Mouse (Mus musculus) limb, embryonic 14.5 days (tissue): Measurements from ENCODE around the gene Fstl3. TPM values are rescaled to one million over a fixed set of nuclear protein-coding genes. Genes with fewer than 3 reads are reported as not detected.
A peak's percentile ranks its signal among the peaks of the same experiment; 100 is the strongest.

ENCODE experiments used
- ATAC-seq: fragments of 200-750 bp; cut with Nextera tagmentation; 2 replicates; pipeline ENCODE4 v1.8.0; 2017; ENCODE audit warnings: low read depth, moderate number of reproducible peaks, moderate TSS enrichment; ENCODE audit not compliant: low FRiP score
- DNase-seq: peaks from one replicate; pipeline ENCODE4 v3.0.0-alpha.2; 2015; ENCODE audit warnings: low spot score
- H3K27ac ChIP-seq: fragments of 300-500 bp; sonication (generic); replicated peaks from 2 replicates; pipeline ENCODE4 v1.5.1; 2014; ENCODE audit warnings: low read depth, mild to moderate bottlenecking, low read length, moderate library complexity, mixed read lengths
- H3K27me3 ChIP-seq: fragments of 300-500 bp; sonication (generic); 2 replicates; pipeline ENCODE4 v1.6.1; 2014; ENCODE audit warnings: low read length, mixed read lengths; ENCODE audit not compliant: control insufficient read depth, insufficient read depth
- H3K36me3 ChIP-seq: fragments of 300-500 bp; sonication (generic); 2 replicates; pipeline ENCODE4 v1.6.1; 2014; ENCODE audit warnings: mild to moderate bottlenecking, low read length, moderate library complexity, mixed read lengths; ENCODE audit not compliant: control insufficient read depth, insufficient read depth
- H3K4me1 ChIP-seq: fragments of 300-500 bp; sonication (generic); 2 replicates; pipeline ENCODE4 v1.6.1; 2014; ENCODE audit warnings: antibody characterized with exemption, low read length, mixed read lengths; ENCODE audit not compliant: control insufficient read depth, insufficient read depth
- H3K4me2 ChIP-seq: fragments of 300-500 bp; sonication (generic); replicated peaks from 2 replicates; pipeline ENCODE4 v1.6.1; 2014; ENCODE audit warnings: low read depth, mild to moderate bottlenecking, low read length, moderate library complexity; ENCODE audit not compliant: severe bottlenecking
- H3K4me3 ChIP-seq: fragments of 300-500 bp; sonication (generic); replicated peaks from 2 replicates; pipeline ENCODE4 v1.5.1; 2014; ENCODE audit warnings: low read length
- H3K9ac ChIP-seq: fragments of 300-500 bp; sonication (generic); 2 replicates; pipeline ENCODE4 v1.6.1; 2014; ENCODE audit warnings: mild to moderate bottlenecking, low read depth, low read length, moderate library complexity; ENCODE audit not compliant: severe bottlenecking
- H3K9me3 ChIP-seq: fragments of 300-500 bp; sonication (generic); 2 replicates; pipeline ENCODE4 v1.6.1; 2016; ENCODE audit warnings: low read length; ENCODE audit not compliant: control insufficient read depth
- POLR2A ChIP-seq: fragments of 200-500 bp; IDR thresholded peaks from 2 replicates; pipeline ENCODE4 v1.8.0; 2012; ENCODE audit warnings: inconsistent platforms, mild to moderate bottlenecking, moderate library complexity, borderline replicate concordance; ENCODE audit not compliant: insufficient read depth, insufficient read length; ENCODE audit errors: extremely low read depth
- WGBS: fragments of 180-500 bp; shearing (Covaris S2); extraction: QIAGEN DNeasy Blood & Tissue Kit; methylation state at CpG from one replicate; pipeline ENCODE4 v1.1.7; 2014; 5-methylcytosine and 5-hydroxymethylcytosine counted together
- polyA plus RNA-seq, 2 experiments: library from polyadenylated mRNA; depleted of rRNA in 1 of 2; stranded (reverse) in 1 of 2; unstranded in 1 of 2; fragments of >200 nt; fragmentation: Nextera tagmentation in 1 of 2; extraction: Ambion mirVana in 1 of 2; gene quantifications; 2 replicates each; pipeline versions ENCODE4 v1.2.1 to v1.2.3; 2012 to 2014

Fstl3 gene
- polyA plus RNA-seq, 2 experiments: 9.0 to 11.6 TPM

- TF ChIP-seq POLR2A: no peak
- WGBS: 86% methylated on average over 4 of the region's 4 CpGs
- Histone ChIP-seq H3K27ac (no peak within 1 kb of the TSS), H3K9me3 (no peaks in the 10 kb centered on the region), H3K4me3 (no peak within 1 kb of the TSS), H3K36me3 (0 out of 2 replicates have a peak, but pooled peaks cover 2% of the 10 kb centered on the region), H3K27me3 (no peaks in the 10 kb centered on the region), H3K4me1 (peaks cover 9% of the 10 kb centered on the region), H3K4me2 (no peak within 1 kb of the TSS), H3K9ac (no peak within 1 kb of the TSS)
- ATAC-seq (no peak), DNase-seq (no peak)
Observed at GRCm38 (mm10) chr10:79790861-79791260, 13.8 kb downstream of the Fstl3 start, which contains the start of gene Prss57. Prss57 (minus strand) TSS chr10:79790961.

GRCm38 (mm10) chr10:79792339-79793040 is 15.4 kb downstream of the Fstl3 start:
- no peak for TF ChIP-seq POLR2A
- no peak overlapping the region for H3K4me2 ChIP-seq
- H3K27ac ChIP-seq: no peak overlapping the region
- H3K27me3 ChIP-seq: no peaks in the 10 kb centered on the region
- no peak overlapping the region for H3K9ac ChIP-seq
- DNase-seq (no peak), ATAC-seq (no peak)
- H3K4me1 ChIP-seq: peaks cover 9% of the 10 kb centered on the region
- no peak overlapping the region for H3K4me3 ChIP-seq
- WGBS: 78% methylated on average over 5 of the region's 5 CpGs
- H3K9me3 ChIP-seq: no peaks in the 10 kb centered on the region
- H3K36me3 ChIP-seq: 0 out of 2 replicates have a peak, but pooled peaks cover 3% of the 10 kb centered on the region

- Histone ChIP-seq H3K4me2 (peak within 1 kb of the TSS; percentile 85), H3K4me1 (peaks cover 9% of the 10 kb centered on the region), H3K36me3 (0 out of 2 replicates have a peak, but pooled peaks cover 3% of the 10 kb centered on the region), H3K4me3 (peak within 1 kb of the TSS; percentile 76), H3K27me3 (no peaks in the 10 kb centered on the region), H3K9ac (peak within 1 kb of the TSS; percentile 85), H3K9me3 (no peaks in the 10 kb centered on the region), H3K27ac (peak within 1 kb of the TSS; percentile 72)
- TF ChIP-seq POLR2A: 0 out of 2 replicates have a peak, but pooled peaks have one; percentile 13
- ATAC-seq: peak; percentile 56
- 10% methylated on average over 27 of the region's 51 CpGs for WGBS
- peak; percentile 78 for DNase-seq
Observed at GRCm38 (mm10) chr10:79793051-79793737, 16.1 kb downstream of the Fstl3 start, which contains the start of gene Palm. Palm (plus strand) TSS chr10:79793572.

- DNase-seq (peak; percentile 30), ATAC-seq (peak; percentile 1)
- Histone ChIP-seq H3K27ac (peak overlapping the region; percentile 72), H3K4me1 (peaks cover 9% of the 10 kb centered on the region), H3K36me3 (peaks cover 3% of the 10 kb centered on the region; the same call in 1 of the 2 replicates), H3K4me3 (peak overlapping the region; percentile 76), H3K27me3 (no peaks in the 10 kb centered on the region), H3K9me3 (no peaks in the 10 kb centered on the region), H3K9ac (peak overlapping the region; percentile 85), H3K4me2 (peak overlapping the region; percentile 85)
- TF ChIP-seq POLR2A: 0 out of 2 replicates have a peak, but pooled peaks have one; percentile 5
- 3% methylated on average over 22 of the region's 38 CpGs for WGBS
Observed at GRCm38 (mm10) chr10:79793738-79794490, 16.8 kb downstream of the Fstl3 start.
